ENCODE assay signal across 18 mouse cellular contexts in genomic region chr9:43469215-43469614, GRCm38 (mm10).
"Had no signal": no experiment of that assay in that cellular context is flagged by ENCODE, and none has a peak within 500 bp of the region (broad histone marks: within the 10 kb centered on the region; RNA-seq: fewer than 3 reads in every experiment).

No protein-coding gene starts in this region.

- ATAC-seq: forebrain, postnatal 0 days; hindbrain, embryonic 16.5 days; inflammation-experienced regulatory T-cells, adult 6 months; intestine, embryonic 15.5 days; intestine, postnatal 0 days had no signal

- DNase-seq: forebrain, postnatal 0 days; gastrocnemius, postnatal 14 days; gastrocnemius, postnatal 36 days; heart, adult 11 months; heart, adult 2 months; heart, postnatal 10 days; heart, postnatal 4 days; kidney, adult 18-20 months; kidney, adult 8-10 months; kidney, postnatal 10 days; kidney, postnatal 25 days; kidney, postnatal 4 days; liver; liver, embryonic 13.5 days had no signal
